Mouse (Mus musculus): Measurements from ENCODE around the gene 1300017J02Rik.

Gene 1300017J02Rik

GRCm38 (mm10) chr9:103214281-103214680 lies 90.6 kb downstream of the 1300017J02Rik start:
- in situ Hi-C loops (cut with MboI) = no loop called here

- in situ Hi-C loops (cut with MboI) = no loop called here
Measured at GRCm38 (mm10) chr9:103213631-103214030, 91.3 kb downstream of the 1300017J02Rik start.

GRCm38 (mm10) chr9:103212654-103213420 lies 92.0 kb downstream of the 1300017J02Rik start:
- in situ Hi-C loops (cut with MboI) = no loop called here

- in situ Hi-C loops (cut with MboI) = loop anchor here (10.0 kb wide), 1 partner anchor 96 kb away; the partner anchor contains the start of genes 1300017J02Rik and Topbp1
Measured at GRCm38 (mm10) chr9:103208802-103209423, 96.0 kb downstream of the 1300017J02Rik start.

- in situ Hi-C loops (cut with MboI) = loop anchor here (10.0 kb wide), 1 partner anchor 97 kb away; the partner anchor contains the start of genes 1300017J02Rik and Topbp1
Measured at GRCm38 (mm10) chr9:103207846-103208245, 97.0 kb downstream of the 1300017J02Rik start.

- in situ Hi-C loops (cut with MboI) = loop anchor here (10.0 kb wide), 1 partner anchor 99 kb away; the partner anchor contains the start of genes 1300017J02Rik and Topbp1
Measured at GRCm38 (mm10) chr9:103205786-103206185, 99.1 kb downstream of the 1300017J02Rik start.

GRCm38 (mm10) chr9:103201561-103202260 lies 103.2 kb downstream of the 1300017J02Rik start, which contains the start of gene Srprb:
Gene Srprb (minus strand): TSS chr9:103202137.
- in situ Hi-C loops (cut with MboI) = loop anchor here (10.0 kb wide), 1 partner anchor 103 kb away; the partner anchor contains the start of genes 1300017J02Rik and Topbp1

Measured in mature B cell (primary cell).